Mouse (Mus musculus) adrenal gland, postnatal 10 days (tissue): Measurements from ENCODE around the gene Rnh1. TPM values are rescaled to one million over a fixed set of nuclear protein-coding genes. Genes with fewer than 3 reads are reported as not detected.
A peak's percentile ranks its signal among the peaks of the same experiment; 100 is the strongest.

Experiments
- DNase-seq: peaks from one replicate; pipeline ENCODE4 v3.0.0; 2021; ENCODE audit warnings: mixed read lengths
- total RNA-seq, 2 experiments: library from RNA; stranded (reverse); gene quantifications; 2 replicates each; pipeline ENCODE4 v1.2.3; 2021

The Rnh1 gene
- total RNA-seq, 2 experiments from 2014 or later = 150 to 155 TPM

- DNase-seq = no peak
These were observed 33.7 kb upstream of the Rnh1 start for GRCm38 (mm10) chr7:141206182-141206937.

- DNase-seq = no peak
These were observed 32.8 kb upstream of the Rnh1 start for GRCm38 (mm10) chr7:141205504-141205903.

GRCm38 (mm10) chr7:141204546-141204945 is 31.9 kb upstream of the Rnh1 start:
- DNase-seq = peak; percentile 19

GRCm38 (mm10) chr7:141198121-141198520 is 25.5 kb upstream of the Rnh1 start:
- DNase-seq = no peak

- no peak for DNase-seq
These were observed 24.1 kb upstream of the Rnh1 start for GRCm38 (mm10) chr7:141196619-141197282.

GRCm38 (mm10) chr7:141195754-141196153 is 23.1 kb upstream of the Rnh1 start:
- no peak for DNase-seq

GRCm38 (mm10) chr7:141194830-141195229 is 22.2 kb upstream of the Rnh1 start:
- peak; percentile 94 for DNase-seq

- DNase-seq = no peak
These were observed 21.8 kb upstream of the Rnh1 start for GRCm38 (mm10) chr7:141194409-141194808.

- peak; percentile 99 for DNase-seq
These were observed 21.3 kb upstream of the Rnh1 start, which contains the start of the genes Hras and Lrrc56 for GRCm38 (mm10) chr7:141193948-141194347. TSS of gene Hras (minus strand) at chr7:141194005. TSS of gene Lrrc56 (plus strand) at chr7:141194157.

GRCm38 (mm10) chr7:141193348-141193856 is 20.7 kb upstream of the Rnh1 start:
- DNase-seq = no peak

GRCm38 (mm10) chr7:141192776-141193347 is 20.2 kb upstream of the Rnh1 start:
- DNase-seq = no peak

- no peak for DNase-seq
These were observed 19.4 kb upstream of the Rnh1 start for GRCm38 (mm10) chr7:141191796-141192685.

- DNase-seq = peak; percentile 40
These were observed 18.4 kb upstream of the Rnh1 start for GRCm38 (mm10) chr7:141191036-141191435.

- DNase-seq = no peak
These were observed 17.6 kb upstream of the Rnh1 start for GRCm38 (mm10) chr7:141190220-141190619.

- DNase-seq = no peak
These were observed 16.1 kb upstream of the Rnh1 start for GRCm38 (mm10) chr7:141188733-141189132.

- no peak for DNase-seq
These were observed 15.5 kb upstream of the Rnh1 start for GRCm38 (mm10) chr7:141188194-141188593.

- DNase-seq = peak; percentile 92
These were observed 3.5 kb upstream of the Rnh1 start for GRCm38 (mm10) chr7:141176173-141176572.

- DNase-seq = no peak
These were observed 2.4 kb upstream of the Rnh1 start for GRCm38 (mm10) chr7:141175068-141175467.

- no peak for DNase-seq
These were observed 730 bp upstream of the Rnh1 start for GRCm38 (mm10) chr7:141173323-141173850.

GRCm38 (mm10) chr7:141169866-141170265 is 2.8 kb downstream of the Rnh1 start:
- no peak for DNase-seq

GRCm38 (mm10) chr7:141169300-141169699 is 3.4 kb downstream of the Rnh1 start:
- DNase-seq = peak; percentile 53

- DNase-seq = peak; percentile 83
These were observed 4.1 kb downstream of the Rnh1 start for GRCm38 (mm10) chr7:141168518-141168953.
